Mouse (Mus musculus): ENCODE measurements at regions not wholly inside any gene's neighbourhood (a gene's known extent, or its start where the extent isn't known, plus 50 kb on each side); places are given as distances from the start of the nearest gene placed in this dataset.

- no peak for TF ChIP-seq CTCF (IDR thresholded peaks at IDR 0.05; ENCODE audit: low read depth, low read length)
- TF ChIP-seq POLR2A (IDR thresholded peaks at IDR 0.05; ENCODE audit: extremely low read depth, insufficient read depth, low read length) = no peak
These were observed 53.0 kb upstream of the Kras start for GRCm38 (mm10) chr6:145302907-145303640.
